Mouse (Mus musculus) CH12.LX (cell line): ENCODE data around the gene Cldn22.

Source experiments
- BHLHE40 ChIP-seq: IDR thresholded peaks from 2 replicates; pipeline ENCODE4 v1.6.1; 2011; ENCODE audit warnings: mild to moderate bottlenecking, low read depth, low read length, improper control_type of control experiment
- CHD1 ChIP-seq: IDR thresholded peaks from 2 replicates; pipeline ENCODE4 v1.6.1; 2012; ENCODE audit warnings: low read depth, low read length, improper control_type of control experiment, inconsistent platforms
- CTCF ChIP-seq, 2 experiments: IDR thresholded peaks in 1 of 2; conservative IDR thresholded peaks in 1 of 2; 2 replicates each; pipeline ENCODE4 v1.5.1; 2011 to 2012; ENCODE audit warnings: low read depth in 2 of 2, low read length in 2 of 2, improper control_type of control experiment in 1 of 2, inconsistent platforms in 1 of 2, mild to moderate bottlenecking in 1 of 2, moderate library complexity in 1 of 2
- ETS1 ChIP-seq: conservative IDR thresholded peaks from 2 replicates; pipeline ENCODE4 v1.6.1; 2012; ENCODE audit warnings: low read depth, mild to moderate bottlenecking, inconsistent platforms, low read length, improper control_type of control experiment, moderate library complexity
- HCFC1 ChIP-seq: IDR thresholded peaks from 2 replicates; pipeline ENCODE4 v1.6.1; 2012; ENCODE audit warnings: low read depth, mild to moderate bottlenecking, inconsistent platforms, low read length, improper control_type of control experiment
- NRF1 ChIP-seq: IDR thresholded peaks from 2 replicates; pipeline ENCODE4 v1.6.1; 2014; ENCODE audit warnings: low read depth, mild to moderate bottlenecking, inconsistent platforms, low read length, improper control_type of control experiment, moderate library complexity
- POLR2A ChIP-seq: IDR thresholded peaks from 2 replicates; pipeline ENCODE4 v1.6.1; 2011; ENCODE audit warnings: low read depth, mild to moderate bottlenecking, improper control_type of control experiment, low read length
- POLR2AphosphoS2 ChIP-seq: IDR thresholded peaks from 2 replicates; pipeline ENCODE4 v1.6.1; 2011; ENCODE audit warnings: low read depth, low read length, improper control_type of control experiment
- RCOR1 ChIP-seq: conservative IDR thresholded peaks from 2 replicates; pipeline ENCODE4 v1.6.1; 2012; ENCODE audit warnings: low read depth, mild to moderate bottlenecking, inconsistent platforms, low read length, improper control_type of control experiment
- UBTF ChIP-seq: IDR thresholded peaks from 2 replicates; pipeline ENCODE4 v1.6.1; 2012; ENCODE audit warnings: low read depth, mild to moderate bottlenecking, inconsistent platforms, low read length, improper control_type of control experiment, moderate library complexity
- USF1 ChIP-seq: IDR thresholded peaks from 2 replicates; pipeline ENCODE4 v1.6.1; 2014; ENCODE audit warnings: low read depth, mild to moderate bottlenecking, inconsistent platforms, low read length, improper control_type of control experiment
- ZC3H11A ChIP-seq: IDR thresholded peaks from 2 replicates; pipeline ENCODE4 v1.6.1; 2012; ENCODE audit warnings: low read depth, mild to moderate bottlenecking, inconsistent platforms, low read length, improper control_type of control experiment
- ZMIZ1 ChIP-seq: IDR thresholded peaks from 2 replicates; pipeline ENCODE4 v1.6.1; 2012; ENCODE audit warnings: low read depth, mild to moderate bottlenecking, inconsistent platforms, low read length, improper control_type of control experiment

DNA sequence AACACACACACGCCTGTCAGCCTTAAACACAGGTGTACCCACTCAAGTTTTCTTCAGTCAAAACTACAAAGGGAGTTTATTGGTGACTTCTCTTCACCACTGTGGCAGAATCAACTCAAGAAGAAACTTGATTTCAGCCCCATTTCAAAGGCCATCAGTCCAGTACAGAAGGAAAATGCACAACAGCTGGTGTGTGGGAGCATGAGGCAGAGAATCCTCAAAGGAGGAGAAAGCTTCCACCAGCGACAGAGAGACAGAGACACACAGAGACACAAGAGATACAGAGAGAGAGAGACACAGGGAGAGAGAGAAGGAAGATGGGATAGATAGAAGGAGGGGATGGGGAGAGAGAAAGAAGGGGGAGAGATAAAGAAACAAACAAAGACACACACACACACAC is 21.9 kb upstream of the Cldn22 start:
- no peak for TF ChIP-seq CTCF (conservative IDR thresholded peaks at IDR 0.05 in 1 of 2, IDR thresholded peaks at IDR 0.05 in 1 of 2; ENCODE audit: low read depth in 2 of 2, low read length in 2 of 2)
- no peak for TF ChIP-seq POLR2A
- TF ChIP-seq ZMIZ1 = no peak
- TF ChIP-seq USF1 = no peak
- no peak for TF ChIP-seq UBTF
- no peak for TF ChIP-seq ETS1
- no peak for TF ChIP-seq NRF1
- no peak for TF ChIP-seq CHD1
- TF ChIP-seq BHLHE40 = no peak
- no peak for TF ChIP-seq HCFC1
- no peak for TF ChIP-seq RCOR1
- no peak for TF ChIP-seq ZC3H11A
- no peak for TF ChIP-seq POLR2AphosphoS2
